Mouse (Mus musculus): ENCODE measurements around the gene Pakap.

Pakap gene

GRCm38 (mm10) chr4:57674351-57674750 is 106.4 kb downstream of the Pakap start:
- WGBS, result 70% methylated on average over 7 of the region's 7 CpGs

DNA sequence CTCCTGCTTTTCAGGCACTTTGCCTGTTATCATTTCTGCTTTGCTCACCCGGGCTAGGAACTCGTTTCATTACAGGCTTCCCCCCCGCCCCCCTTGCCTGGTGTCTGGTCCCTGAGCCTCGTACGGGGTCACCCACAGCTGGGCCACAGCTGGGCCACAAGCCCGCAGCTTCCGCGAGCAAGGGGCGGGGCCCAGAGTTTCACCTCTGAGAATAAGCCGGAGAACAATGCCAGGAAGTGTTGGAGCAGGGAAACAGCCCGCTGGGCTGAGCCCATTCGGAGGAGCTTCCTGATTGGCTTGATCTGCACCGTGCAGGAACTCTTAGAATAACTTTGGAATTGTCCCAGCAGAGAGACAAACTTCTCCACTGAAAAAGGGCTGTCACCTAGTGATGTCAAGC is 107.4 kb downstream of the Pakap start:
- 21% methylated on average over 13 of the region's 13 CpGs for WGBS

- WGBS, result 85% methylated on average over 12 of the region's 12 CpGs
These were observed 109.9 kb downstream of the Pakap start for GRCm38 (mm10) chr4:57677916-57678315.

DNA sequence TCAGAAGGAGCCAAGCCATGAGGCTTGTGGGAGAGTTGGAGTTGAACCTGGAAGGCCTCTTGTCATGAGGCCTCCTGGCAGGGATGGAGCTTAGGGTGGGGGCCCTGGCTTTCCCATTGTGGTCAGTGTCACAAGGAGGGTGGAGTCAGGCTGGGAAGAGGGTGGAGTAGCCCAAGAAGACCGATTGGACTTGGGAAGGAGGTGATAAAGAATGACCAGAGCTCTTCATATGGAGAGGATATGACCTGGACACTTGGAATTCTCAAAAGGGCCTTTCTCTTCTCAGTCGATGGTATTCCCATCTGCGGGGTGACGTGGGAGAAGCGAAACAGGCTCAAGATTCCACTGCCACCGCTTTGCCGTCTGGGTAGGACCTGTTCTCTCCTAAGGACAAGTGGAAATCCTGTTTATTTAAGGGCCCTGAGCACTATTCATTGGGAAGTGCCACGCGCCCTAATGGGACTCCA is 111.0 kb downstream of the Pakap start:
- 83% methylated on average over 9 of the region's 9 CpGs for WGBS

DNA sequence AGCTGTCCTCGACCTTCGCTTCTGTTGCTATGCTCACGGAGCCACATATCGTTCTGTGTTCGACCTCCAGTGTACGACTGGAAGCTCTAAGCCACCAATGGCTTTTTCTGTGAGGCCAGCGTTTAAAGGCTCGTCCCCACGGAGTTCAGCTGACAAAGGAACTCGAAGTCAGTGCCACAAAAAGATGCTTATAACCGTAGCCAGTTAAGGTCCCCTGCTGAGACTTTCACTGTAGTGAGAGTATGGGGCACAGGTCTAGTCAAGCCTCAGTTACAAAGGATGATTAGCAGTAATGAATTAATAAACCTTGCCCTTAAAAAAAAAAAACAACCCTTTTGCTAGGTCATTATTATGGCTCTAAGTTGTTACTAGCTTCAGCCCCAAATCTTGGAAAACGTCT is 112.2 kb downstream of the Pakap start:
- WGBS, result 87% methylated on average over 12 of the region's 12 CpGs

- 66% methylated on average over 12 of the region's 12 CpGs for WGBS
These were observed 113.5 kb downstream of the Pakap start for GRCm38 (mm10) chr4:57681511-57681910.

DNA sequence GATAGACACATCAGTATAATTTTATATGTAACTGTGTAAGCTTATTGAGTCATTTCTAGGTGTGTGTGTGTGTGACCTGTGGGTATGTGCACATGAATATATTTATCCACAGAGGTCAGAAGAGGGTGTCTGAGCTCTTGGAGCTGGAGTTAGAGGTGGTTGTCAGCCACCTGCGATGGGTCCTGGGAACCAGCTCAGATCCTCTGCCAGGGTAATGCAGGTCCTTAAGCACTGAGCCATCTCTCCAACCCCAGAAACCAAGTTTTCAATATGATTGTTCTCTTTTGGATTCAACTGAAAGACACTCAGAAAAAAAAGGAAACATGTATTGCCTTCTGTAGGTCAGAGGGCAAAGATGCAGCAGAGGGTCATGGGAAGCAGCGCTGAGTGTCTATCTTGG is 114.4 kb downstream of the Pakap start:
- WGBS, result 95% methylated on average over 2 of the region's 2 CpGs

- 71% methylated on average over 11 of the region's 11 CpGs for WGBS
These were observed 115.0 kb downstream of the Pakap start for GRCm38 (mm10) chr4:57682944-57683343.

- 72% methylated on average over 12 of the region's 12 CpGs for WGBS
These were observed 116.8 kb downstream of the Pakap start for GRCm38 (mm10) chr4:57684676-57685215.

DNA sequence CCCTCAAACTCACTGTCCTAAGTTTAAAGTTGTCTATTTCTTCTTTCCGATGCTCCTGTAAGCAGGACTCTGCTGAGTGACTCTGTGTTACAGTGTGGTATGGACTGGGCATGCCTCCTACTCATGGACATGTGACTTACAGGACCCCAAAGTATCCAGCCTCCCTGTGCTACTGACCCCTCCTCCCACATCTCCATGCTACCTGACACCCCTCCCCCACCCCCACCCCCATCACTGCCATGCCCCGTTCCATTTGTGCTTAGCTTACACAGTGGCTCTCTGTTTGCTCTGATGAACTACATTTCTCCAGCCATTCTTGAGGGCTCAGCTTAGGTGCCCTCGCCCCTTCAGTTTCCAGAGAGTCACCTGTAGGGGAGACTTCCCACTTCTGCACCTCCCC is 118.8 kb downstream of the Pakap start:
- WGBS, result 77% methylated on average over 3 of the region's 3 CpGs

DNA sequence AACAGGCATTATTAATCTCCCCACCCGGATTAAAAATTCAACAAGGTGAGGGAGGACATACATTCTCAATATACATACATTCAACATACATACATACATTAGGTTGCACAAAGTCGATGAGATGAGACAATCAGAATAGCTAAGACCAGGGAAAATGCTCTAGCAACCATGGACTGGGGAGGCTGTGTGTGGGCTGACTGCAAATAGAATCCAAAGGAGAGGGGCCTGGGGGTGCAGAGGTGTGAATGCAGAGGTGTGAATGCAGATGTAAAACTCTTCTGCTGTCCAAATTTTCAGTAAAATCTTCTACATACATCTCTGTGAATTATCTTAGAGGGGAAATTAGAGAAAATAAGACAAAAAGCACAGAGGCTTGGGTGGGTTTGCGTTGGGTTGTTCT is 119.6 kb downstream of the Pakap start:
- 58% methylated on average over 3 of the region's 3 CpGs for WGBS

DNA sequence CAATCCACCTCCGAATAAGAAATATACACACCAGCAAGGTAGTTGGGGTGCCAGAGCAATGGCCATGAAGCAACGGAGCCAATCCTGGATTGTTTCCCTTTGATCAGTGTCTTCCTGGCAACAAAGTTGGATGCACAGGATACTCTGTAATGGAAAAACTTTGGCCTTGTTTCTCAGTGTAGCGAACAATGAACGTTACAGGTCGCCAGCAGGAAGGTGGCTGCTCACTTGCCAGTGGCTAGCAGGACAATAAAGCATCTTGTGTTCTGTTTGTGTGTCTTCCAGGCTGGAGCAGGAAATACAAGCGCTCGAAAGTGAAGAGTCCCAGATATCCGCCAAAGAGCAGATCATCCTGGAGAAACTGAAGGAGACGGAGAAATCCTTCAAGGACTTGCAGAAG is 120.2 kb downstream of the Pakap start:
- WGBS, result 67% methylated on average over 9 of the region's 9 CpGs

DNA sequence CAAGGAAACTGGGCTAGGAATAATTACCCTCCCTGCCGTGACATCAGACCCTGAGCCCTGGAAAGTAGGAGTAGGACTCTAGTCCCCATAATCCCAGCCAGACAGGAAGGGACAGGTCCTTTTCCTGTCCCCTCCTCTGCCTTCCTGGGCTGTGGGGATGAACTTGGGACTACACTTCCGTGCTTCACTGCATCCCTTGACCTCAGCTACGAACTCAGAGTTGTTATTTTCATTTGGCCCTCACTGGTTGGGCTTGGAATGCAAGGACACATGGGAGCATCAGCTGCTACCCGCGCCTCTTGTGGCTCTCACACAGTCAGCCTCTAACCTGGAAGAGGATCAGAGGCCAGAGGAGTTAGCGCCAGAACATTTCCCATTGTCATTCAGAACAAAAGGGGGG is 122.0 kb downstream of the Pakap start:
- 77% methylated on average over 6 of the region's 6 CpGs for WGBS

- 71% methylated on average over 1 of the region's 1 CpGs for WGBS
These were observed 122.8 kb downstream of the Pakap start for GRCm38 (mm10) chr4:57690805-57691204.

DNA sequence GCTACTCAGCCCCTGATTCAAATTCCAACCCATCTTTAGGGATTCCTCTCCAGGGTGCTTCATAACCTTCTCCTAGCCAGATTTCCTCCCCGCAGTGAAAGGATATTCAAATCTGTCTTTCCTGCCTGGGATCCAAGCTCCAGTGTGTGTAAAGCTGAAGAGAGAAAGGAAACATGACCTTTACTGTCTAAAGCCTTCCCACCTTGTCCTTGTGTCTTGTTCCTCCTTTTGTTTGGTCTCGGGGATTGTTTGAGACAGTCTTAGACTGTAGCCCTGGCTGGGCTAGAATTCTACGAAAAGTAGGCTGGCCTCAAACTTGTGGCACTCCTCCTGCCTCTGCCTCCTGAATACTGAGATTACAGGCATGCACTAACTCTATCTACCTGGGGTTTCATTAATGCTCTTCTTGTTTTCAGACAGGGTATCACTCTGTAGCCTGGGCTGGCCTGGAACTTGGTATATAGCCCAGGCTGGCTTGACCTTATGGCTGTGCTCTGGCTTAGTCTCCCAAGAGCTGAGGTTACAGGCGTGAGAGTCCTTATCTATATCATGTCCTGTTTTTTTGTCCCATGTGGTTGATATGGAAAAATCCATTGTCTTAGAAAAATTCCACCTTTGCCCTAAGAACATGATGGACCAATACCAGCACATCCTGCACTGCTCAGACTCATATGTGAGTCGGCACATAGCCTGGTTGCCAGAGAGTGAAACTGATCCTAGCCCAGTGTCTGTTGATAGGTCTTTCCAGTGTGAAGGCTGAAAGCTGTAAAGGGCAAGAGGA is 126.6 kb downstream of the Pakap start:
- 87% methylated on average over 5 of the region's 5 CpGs for WGBS

DNA sequence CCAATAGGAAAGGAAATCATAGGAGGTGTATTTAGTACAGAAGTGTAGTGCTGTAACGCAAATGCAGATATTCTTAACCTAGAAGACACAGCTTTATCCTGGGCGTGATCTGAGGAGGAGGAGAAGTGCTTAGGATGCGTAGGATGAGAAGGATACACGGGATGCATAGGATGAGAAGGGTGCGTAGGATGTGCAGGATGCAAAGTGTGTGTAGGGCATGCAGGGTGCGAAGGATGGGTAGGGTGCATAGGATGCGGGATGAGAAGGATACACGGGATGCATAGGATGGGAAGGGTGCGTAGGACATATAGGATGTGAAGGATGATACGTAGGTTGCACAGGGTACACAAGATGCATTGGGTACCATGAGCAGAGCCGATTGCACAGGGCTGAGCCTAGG is 129.0 kb downstream of the Pakap start:
- 82% methylated on average over 11 of the region's 11 CpGs for WGBS

DNA sequence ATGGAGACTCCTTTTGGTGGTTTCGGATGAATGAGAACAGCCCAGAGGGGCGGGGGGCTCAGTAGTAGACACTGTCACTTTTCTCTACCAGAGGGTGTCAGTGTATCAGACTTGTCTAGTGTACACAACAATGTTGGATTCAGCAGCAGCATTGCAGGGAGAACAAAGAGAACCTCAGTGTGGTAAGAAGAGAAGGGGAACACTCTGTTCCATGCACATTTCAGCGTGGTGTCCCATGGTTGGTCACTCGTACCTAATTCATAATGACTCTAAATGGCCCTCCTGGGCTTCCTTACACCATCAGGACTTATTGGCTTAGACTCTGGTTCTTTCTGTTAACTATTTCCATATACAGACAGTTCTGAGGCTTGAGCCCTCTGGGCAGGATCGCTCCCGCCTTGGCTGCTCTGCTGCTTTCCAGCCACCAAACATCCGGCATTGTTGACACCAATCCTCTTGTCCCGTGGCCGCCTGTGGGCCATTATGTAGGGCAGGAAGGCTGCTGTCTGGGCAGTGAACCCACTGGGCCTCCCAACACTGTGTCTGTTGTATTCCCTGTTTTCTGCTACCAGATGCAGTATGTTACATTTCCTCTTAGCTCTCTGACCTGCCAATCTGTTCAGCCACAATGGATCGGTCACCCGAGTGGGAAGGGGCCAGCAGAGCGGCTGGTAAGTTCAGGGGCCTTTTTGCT is 130.1 kb downstream of the Pakap start:
- 74% methylated on average over 12 of the region's 12 CpGs for WGBS

GRCm38 (mm10) chr4:57701576-57701975 is 133.6 kb downstream of the Pakap start:
- WGBS, result 72% methylated on average over 5 of the region's 5 CpGs

- WGBS, result 77% methylated on average over 11 of the region's 11 CpGs
These were observed 135.8 kb downstream of the Pakap start for GRCm38 (mm10) chr4:57703574-57704470.

DNA sequence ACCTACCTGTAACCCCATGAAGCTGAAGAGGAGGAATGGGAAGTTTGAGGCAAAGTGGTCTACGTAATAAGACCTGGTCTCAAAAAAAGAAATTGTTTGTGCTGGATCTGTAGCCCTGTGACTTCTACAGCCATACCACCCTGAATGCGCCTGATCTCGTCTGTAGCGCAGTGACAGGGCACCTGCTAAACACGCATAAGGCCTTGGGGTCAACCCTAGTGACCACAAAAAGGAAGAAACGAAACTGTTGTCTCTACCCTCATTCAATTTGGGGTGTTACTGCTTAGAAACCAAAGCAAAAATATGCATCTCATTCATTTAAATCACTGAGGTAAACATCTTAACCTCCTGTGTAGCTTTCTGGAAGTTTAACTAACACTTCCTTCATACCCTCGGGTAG is 136.6 kb downstream of the Pakap start:
- 96% methylated on average over 7 of the region's 7 CpGs for WGBS

GRCm38 (mm10) chr4:57716735-57717134 is 148.8 kb downstream of the Pakap start:
- WGBS, result 43% methylated on average over 4 of the region's 4 CpGs

GRCm38 (mm10) chr4:57717354-57717753 is 149.4 kb downstream of the Pakap start, which contains the start of gene Akap2:
Gene Akap2 (plus strand): TSS chr4:57717657.
- WGBS, result 81% methylated on average over 9 of the region's 9 CpGs
